Comparison of ENCODE assay signal across 10 mouse cellular contexts in genomic region chr10:77158948-77159347, GRCm38 (mm10). TPM values are rescaled to one million over a fixed set of nuclear protein-coding genes. Genes with fewer than 3 reads are reported as not detected.
DNase-seq lines count a peak whose midpoint lies in the region; ATAC-seq lines count a peak whose summit lies in the region.
"Had no signal": no experiment of that assay in that cellular context is flagged by ENCODE, and none has a peak within 500 bp of the region (broad histone marks: within the 10 kb centered on the region; RNA-seq: fewer than 3 reads in every experiment).

No protein-coding gene starts in this region.

- no peak for DNase-seq in heart, adult 9 months (ENCODE audit: low spot score in 2 of 2)
- DNase-seq in 3134 (ENCODE audit: extremely low read depth, insufficient read length, low spot score) (peak; percentile 69), MN1 (ENCODE audit: low spot score) (peak; percentile 59)
- DNase-seq in limb, embryonic 10.5 days (ENCODE audit: low spot score): no peak
- DNase-seq in urinary bladder, postnatal 36 days (ENCODE audit: low spot score in 2 of 2): no peak
- DNase-seq in midbrain, embryonic 11.5 days (ENCODE audit: low spot score, missing footprints): no peak
- DNase-seq in urinary bladder, adult 18-20 months (ENCODE audit: low spot score in 2 of 2): no peak
- DNase-seq: lung, postnatal 36 days had no signal

- H3K36me3 ChIP-seq in heart, embryonic 14.5 days (ENCODE audit: control insufficient read depth, insufficient read depth, low read length): no peaks in the 10 kb centered on the region
- H3K36me3 ChIP-seq in limb, embryonic 10.5 days: no peaks in the 10 kb centered on the region; the same call in 1 of the 2 replicates
- no peaks in the 10 kb centered on the region for H3K36me3 ChIP-seq in midbrain, embryonic 11.5 days (ENCODE audit: control insufficient read depth, insufficient read depth, low read length)
- H3K36me3 ChIP-seq: neural tube, embryonic 12.5 days had no signal

- H3K4me2 ChIP-seq in heart, embryonic 14.5 days (ENCODE audit: low read length): peak overlapping the region; percentile 45
- no peak overlapping the region for H3K4me2 ChIP-seq in midbrain, embryonic 11.5 days
- H3K4me2 ChIP-seq: neural tube, embryonic 12.5 days had no signal

- no peaks in the 10 kb centered on the region for H3K9me3 ChIP-seq in heart, embryonic 14.5 days (ENCODE audit: control insufficient read depth, low read length)
- H3K9me3 ChIP-seq in limb, embryonic 10.5 days (replicated peaks): no peaks in the 10 kb centered on the region
- no peaks in the 10 kb centered on the region for H3K9me3 ChIP-seq in midbrain, embryonic 11.5 days (ENCODE audit: control insufficient read depth, low read length)
- H3K9me3 ChIP-seq: neural tube, embryonic 12.5 days had no signal

- H3K4me1 ChIP-seq in heart, embryonic 14.5 days (ENCODE audit: control insufficient read depth in 2 of 2, insufficient read depth in 2 of 2, low read length in 2 of 2): peaks cover 59 to 78% of the 10 kb centered on the region in 2 experiments
- H3K4me1 ChIP-seq in limb, embryonic 10.5 days: peaks cover 80% of the 10 kb centered on the region
- peaks cover 27% of the 10 kb centered on the region for H3K4me1 ChIP-seq in midbrain, embryonic 11.5 days (ENCODE audit: control insufficient read depth, insufficient read depth, low read length)

- H3K4me3 ChIP-seq in heart, embryonic 14.5 days (ENCODE audit: control insufficient read depth in 1 of 2, insufficient read depth in 1 of 2, low read depth in 1 of 2, low read length in 2 of 2): 0 out of 4 replicates have a peak overlapping the region, but pooled peaks of 1 of the 2 experiments have one; percentile 1
- no peak overlapping the region for H3K4me3 ChIP-seq in limb, embryonic 10.5 days
- no peak overlapping the region for H3K4me3 ChIP-seq in midbrain, embryonic 11.5 days (ENCODE audit: low read depth, low read length)
- H3K4me3 ChIP-seq: neural tube, embryonic 12.5 days had no signal

- ATAC-seq in heart, embryonic 14.5 days (ENCODE audit: insufficient number of reproducible peaks, insufficient read depth, low FRiP score, low read depth): peak; percentile 47
- ATAC-seq in midbrain, embryonic 11.5 days (ENCODE audit: low FRiP score): no peak

- WGBS in heart, embryonic 14.5 days: 5% methylated on average over 3 of the region's 3 CpGs
- 64% methylated on average over 3 of the region's 3 CpGs for WGBS in limb, embryonic 10.5 days
- WGBS in midbrain, embryonic 11.5 days: 68% methylated on average over 3 of the region's 3 CpGs

- H3K27me3 ChIP-seq in heart, embryonic 14.5 days (ENCODE audit: control insufficient read depth, insufficient read depth, low read length): no peaks in the 10 kb centered on the region
- H3K27me3 ChIP-seq in limb, embryonic 10.5 days (ENCODE audit: low read depth, poor library complexity, severe bottlenecking): no peaks in the 10 kb centered on the region
- H3K27me3 ChIP-seq in midbrain, embryonic 11.5 days (ENCODE audit: control insufficient read depth, insufficient read depth, low read length): no peaks in the 10 kb centered on the region
- H3K27me3 ChIP-seq: neural tube, embryonic 12.5 days had no signal

- peak overlapping the region; percentile 78 to 81 for H3K27ac ChIP-seq in heart, embryonic 14.5 days (replicated peaks in 1 of 2; ENCODE audit: control insufficient read depth in 1 of 2, insufficient read depth in 1 of 2, low read depth in 2 of 2, low read length in 2 of 2)
- H3K27ac ChIP-seq in limb, embryonic 10.5 days: peak overlapping the region; percentile 14; the same call in 1 of the 2 replicates
- H3K27ac ChIP-seq in midbrain, embryonic 11.5 days (ENCODE audit: low read depth, low read length): no peak overlapping the region
- H3K27ac ChIP-seq: neural tube, embryonic 12.5 days had no signal

- H3K9ac ChIP-seq in heart, embryonic 14.5 days (ENCODE audit: low read length): no peak overlapping the region
- H3K9ac ChIP-seq in midbrain, embryonic 11.5 days (ENCODE audit: low read length): no peak overlapping the region
- H3K9ac ChIP-seq: neural tube, embryonic 12.5 days had no signal

RNA-seq across cellular contexts. Expression of gene Col18a1, which starts 7.4 kb away (rescaled TPM):
- 93.5 and 102 TPM in 2 replicates for polyA plus RNA-seq in heart, embryonic 14.5 days (2014; fragmentation: Nextera tagmentation; extraction: Ambion mirVana)
- 149 and 159 TPM in 2 replicates for polyA plus RNA-seq in limb, embryonic 10.5 days (2016; fragmentation: Nextera tagmentation; extraction: Ambion mirVana)
- polyA plus RNA-seq in midbrain, embryonic 11.5 days (2014; fragmentation: Nextera tagmentation; extraction: Ambion mirVana): 46.8 and 52.2 TPM in 2 replicates

Comparison
In these comparisons a context has a peak if more than half of its experiments do, and no peak if none do; other contexts are left out.
1. DNase-seq: peak in 3134 (single experiment) and MN1 (single experiment); none in heart, adult 9 months (0 of 2), limb, embryonic 10.5 days (single experiment), urinary bladder, postnatal 36 days (0 of 2), midbrain, embryonic 11.5 days (single experiment) and urinary bladder, adult 18-20 months (0 of 2).